ENCODE assay signal across 8 mouse cellular contexts in genomic region chr8:126382749-126383148, GRCm38 (mm10). TPM values are rescaled to one million over a fixed set of nuclear protein-coding genes. Genes with fewer than 3 reads are reported as not detected.
A peak's percentile ranks its signal among the peaks of the same experiment; 100 is the strongest.
DNase-seq lines count a peak whose midpoint lies in the region; ATAC-seq lines count a peak whose summit lies in the region.

No protein-coding gene starts in this region.

- no peaks in the 10 kb centered on the region for H3K9me3 ChIP-seq in forebrain, embryonic 11.5 days (ENCODE audit: control insufficient read depth, low read length)
- H3K9me3 ChIP-seq in forebrain, embryonic 15.5 days, result no peaks in the 10 kb centered on the region
- no peaks in the 10 kb centered on the region for H3K9me3 ChIP-seq in intestine, embryonic 15.5 days

- no peak overlapping the region for H3K27ac ChIP-seq in forebrain, embryonic 11.5 days (ENCODE audit: low read depth, low read length)
- H3K27ac ChIP-seq in forebrain, embryonic 15.5 days (replicated peaks), result no peak overlapping the region
- no peak overlapping the region for H3K27ac ChIP-seq in intestine, embryonic 15.5 days

- WGBS in forebrain, embryonic 11.5 days, result 69% methylated on average over 5 of the region's 5 CpGs
- WGBS in forebrain, embryonic 15.5 days, result 58% methylated on average over 5 of the region's 5 CpGs
- 71% methylated on average over 5 of the region's 5 CpGs for WGBS in intestine, embryonic 15.5 days

- ATAC-seq in forebrain, embryonic 11.5 days (replicated peaks; ENCODE audit: low FRiP score), result no peak
- ATAC-seq in forebrain, embryonic 15.5 days (replicated peaks), result no peak
- ATAC-seq in intestine, embryonic 15.5 days, result no peak

- no peaks in the 10 kb centered on the region for H3K36me3 ChIP-seq in forebrain, embryonic 11.5 days (ENCODE audit: control insufficient read depth, insufficient read depth, low read length)
- no peaks in the 10 kb centered on the region for H3K36me3 ChIP-seq in forebrain, embryonic 15.5 days
- no peaks in the 10 kb centered on the region for H3K36me3 ChIP-seq in intestine, embryonic 15.5 days

- no peak overlapping the region for H3K4me3 ChIP-seq in forebrain, embryonic 11.5 days (ENCODE audit: low read depth, low read length)
- no peak overlapping the region for H3K4me3 ChIP-seq in forebrain, embryonic 15.5 days
- H3K4me3 ChIP-seq in intestine, embryonic 15.5 days (replicated peaks), result no peak overlapping the region

- DNase-seq in forebrain, embryonic 11.5 days (ENCODE audit: low spot score), result peak; percentile 64
- DNase-seq in thymus, postnatal 25 days, result peak; percentile 8
- DNase-seq in thymus, adult 18-20 months, result no peak
- DNase-seq in embryo, embryonic 9.5 days (ENCODE audit: extremely low spot score), result peak; percentile 28
- peak; percentile 24 to 49 for DNase-seq in left cerebral cortex, adult 18-20 months (ENCODE audit: low spot score in 2 of 2)
- DNase-seq in retina, postnatal 7 days (ENCODE audit: low read depth, low spot score), result peak; percentile 30

- no peaks in the 10 kb centered on the region for H3K27me3 ChIP-seq in forebrain, embryonic 11.5 days (ENCODE audit: control insufficient read depth, insufficient read depth, low read length)
- no peaks in the 10 kb centered on the region for H3K27me3 ChIP-seq in forebrain, embryonic 15.5 days
- H3K27me3 ChIP-seq in intestine, embryonic 15.5 days (replicated peaks), result no peaks in the 10 kb centered on the region

- H3K4me2 ChIP-seq in forebrain, embryonic 11.5 days (ENCODE audit: low read depth, low read length, severe bottlenecking), result no peak overlapping the region
- H3K4me2 ChIP-seq in forebrain, embryonic 15.5 days (replicated peaks), result no peak overlapping the region
- no peak overlapping the region for H3K4me2 ChIP-seq in intestine, embryonic 15.5 days (replicated peaks)

- no peaks in the 10 kb centered on the region for H3K4me1 ChIP-seq in forebrain, embryonic 11.5 days (replicated peaks; ENCODE audit: control insufficient read depth, insufficient read depth, low read length)
- no peaks in the 10 kb centered on the region for H3K4me1 ChIP-seq in forebrain, embryonic 15.5 days
- no peaks in the 10 kb centered on the region for H3K4me1 ChIP-seq in intestine, embryonic 15.5 days (replicated peaks)

- no peak overlapping the region for H3K9ac ChIP-seq in forebrain, embryonic 11.5 days (ENCODE audit: low read length)
- no peak overlapping the region for H3K9ac ChIP-seq in forebrain, embryonic 15.5 days (replicated peaks)
- no peak overlapping the region for H3K9ac ChIP-seq in intestine, embryonic 15.5 days

RNA-seq across cellular contexts. Expression of gene Coa6, which starts 39.6 kb away (rescaled TPM):
- 44.1 and 44.2 TPM in 2 replicates for polyA plus RNA-seq in forebrain, embryonic 11.5 days (2014; fragmentation: Nextera tagmentation; extraction: Ambion mirVana)
- 42.0 and 47.6 TPM in 2 replicates for polyA plus RNA-seq in forebrain, embryonic 15.5 days (2015; fragmentation: Nextera tagmentation; extraction: Ambion mirVana)
- 10 to 100 TPM; 25.2 to 28.6 TPM for total RNA-seq in left cerebral cortex, adult 18-20 months (2021)
- 68.2 and 70.9 TPM in 2 replicates for polyA plus RNA-seq in intestine, embryonic 15.5 days (2015; fragmentation: Nextera tagmentation; extraction: Ambion mirVana)

Comparison
In these comparisons a context has a peak if more than half of its experiments do, and no peak if none do; other contexts are left out.
1. DNase-seq: peak in forebrain, embryonic 11.5 days (single experiment), thymus, postnatal 25 days (single experiment), embryo, embryonic 9.5 days (single experiment), left cerebral cortex, adult 18-20 months (2 of 2) and retina, postnatal 7 days (single experiment); none in thymus, adult 18-20 months (0 of 2).